Mouse (Mus musculus) spleen, adult 2 months (tissue): ENCODE data around the gene Nos1.

ENCODE experiments used
- CTCF ChIP-seq: fragments of 200-500 bp; IDR thresholded peaks from 2 replicates; pipeline ENCODE4 v1.5.1; 2011; ENCODE audit warnings: mild to moderate bottlenecking, inconsistent platforms; ENCODE audit not compliant: insufficient read depth, insufficient read length, insufficient replicate concordance; ENCODE audit errors: extremely low read depth
- POLR2A ChIP-seq: fragments of 200-500 bp; IDR thresholded peaks from 2 replicates; pipeline ENCODE4 v1.6.1; 2011; ENCODE audit warnings: low read depth, low read length, inconsistent platforms

DNA sequence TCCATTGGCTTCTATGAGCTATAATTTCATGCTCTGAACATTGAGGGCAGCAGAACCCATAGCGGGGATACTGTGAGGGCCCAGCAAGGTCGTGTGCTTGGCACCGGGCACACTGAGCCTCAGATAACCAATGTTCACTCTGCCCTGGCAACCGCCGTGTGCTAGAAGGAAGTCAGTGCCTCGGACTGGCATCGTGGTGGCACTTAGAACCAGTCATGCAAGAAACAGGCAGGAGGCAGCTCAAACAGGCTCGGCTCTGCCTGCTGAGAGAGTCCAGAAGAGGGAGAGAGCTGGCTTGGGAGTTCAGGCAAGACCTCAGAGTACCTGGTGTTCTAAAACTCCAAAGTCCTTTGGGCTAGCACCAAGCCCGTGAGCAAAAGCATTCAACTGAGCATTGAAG is 16.3 kb upstream of the Nos1 start:
- TF ChIP-seq CTCF = no peak
- no peak for TF ChIP-seq POLR2A
